Mouse (Mus musculus) heart, embryonic 13.5 days (tissue): Measurements from ENCODE around the gene Ism1. TPM values are rescaled to one million over a fixed set of nuclear protein-coding genes. Genes with fewer than 3 reads are reported as not detected.

Experiments used
- ATAC-seq: fragments of 200-750 bp; cut with Nextera tagmentation; 2 replicates; pipeline ENCODE4 v1.8.0; 2017; ENCODE audit warnings: moderate TSS enrichment; ENCODE audit not compliant: insufficient number of reproducible peaks, low FRiP score, low TSS enrichment; ENCODE audit errors: extremely low read depth
- H3K27ac ChIP-seq: fragments of 300-500 bp; sonication (generic); replicated peaks from 2 replicates; pipeline ENCODE4 v1.5.1; 2015; ENCODE audit warnings: moderate library complexity, mild to moderate bottlenecking, inconsistent platforms
- H3K27me3 ChIP-seq: fragments of 300-500 bp; sonication (generic); replicated peaks from 2 replicates; pipeline ENCODE4 v1.6.1; 2015; ENCODE audit warnings: mild to moderate bottlenecking, inconsistent platforms
- H3K36me3 ChIP-seq: fragments of 300-500 bp; sonication (generic); 2 replicates; pipeline ENCODE4 v1.6.1; 2015; ENCODE audit warnings: mild to moderate bottlenecking, inconsistent platforms
- H3K4me1 ChIP-seq: fragments of 300-500 bp; sonication (generic); 2 replicates; pipeline ENCODE4 v1.6.1; 2015; ENCODE audit warnings: inconsistent platforms
- H3K4me2 ChIP-seq: fragments of 300-500 bp; sonication (generic); 2 replicates; pipeline ENCODE4 v1.6.1; 2015; ENCODE audit warnings: inconsistent platforms, mild to moderate bottlenecking, moderate library complexity
- H3K4me3 ChIP-seq: fragments of 300-500 bp; sonication (generic); 2 replicates; pipeline ENCODE4 v1.5.1; 2015; ENCODE audit warnings: moderate library complexity, mild to moderate bottlenecking, inconsistent platforms
- H3K9ac ChIP-seq: fragments of 300-500 bp; sonication (generic); 2 replicates; pipeline ENCODE4 v1.6.1; 2015; ENCODE audit warnings: inconsistent platforms, mild to moderate bottlenecking, moderate library complexity
- H3K9me3 ChIP-seq: fragments of 300-500 bp; sonication (generic); 2 replicates; pipeline ENCODE4 v1.6.1; 2016; ENCODE audit warnings: inconsistent platforms
- WGBS: fragments of 180-500 bp; shearing (Covaris S2); methylation state at CpG from one replicate; pipeline ENCODE4 v1.1.7; 2015; ENCODE audit warnings: mixed read lengths; 5-methylcytosine and 5-hydroxymethylcytosine counted together
- polyA plus RNA-seq: library from polyadenylated mRNA; unstranded; fragments of >200 nt; fragmentation: Nextera tagmentation; extraction: Ambion mirVana; gene quantifications from 2 replicates; pipeline ENCODE4 v1.2.1, GENCODE M21; 2015

Gene Ism1
- polyA plus RNA-seq, 1 experiment from 2014 or later: 0.86 TPM

DNA sequence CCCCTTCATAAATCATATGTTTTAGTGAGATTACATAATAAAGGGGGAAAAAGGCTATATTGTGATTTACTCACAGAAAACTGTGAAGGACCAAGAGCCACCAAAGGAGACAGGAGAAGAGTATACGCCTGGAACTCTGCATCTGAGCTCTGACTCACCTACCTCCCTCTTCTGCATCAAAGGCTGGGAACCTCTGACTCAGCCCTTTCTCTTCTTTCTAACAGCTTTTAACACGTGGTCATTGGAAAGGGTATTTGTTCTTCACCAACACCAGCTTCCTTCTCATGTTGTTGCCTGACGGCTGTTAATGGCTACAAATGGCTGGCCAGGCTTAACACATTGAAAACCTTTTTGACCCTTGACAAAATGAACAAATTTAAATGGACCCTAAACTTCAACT is 36.2 kb downstream of the Ism1 start:
- H3K4me3 ChIP-seq: no peak overlapping the region
- H3K27ac ChIP-seq: no peak overlapping the region
- no peak for ATAC-seq
- H3K9me3 ChIP-seq: no peaks in the 10 kb centered on the region
- H3K27me3 ChIP-seq: no peaks in the 10 kb centered on the region
- H3K36me3 ChIP-seq: no peaks in the 10 kb centered on the region
- H3K4me2 ChIP-seq: no peak overlapping the region
- 64% methylated on average over 3 of the region's 3 CpGs for WGBS
- H3K4me1 ChIP-seq: peaks cover 8% of the 10 kb centered on the region
- no peak overlapping the region for H3K9ac ChIP-seq

DNA sequence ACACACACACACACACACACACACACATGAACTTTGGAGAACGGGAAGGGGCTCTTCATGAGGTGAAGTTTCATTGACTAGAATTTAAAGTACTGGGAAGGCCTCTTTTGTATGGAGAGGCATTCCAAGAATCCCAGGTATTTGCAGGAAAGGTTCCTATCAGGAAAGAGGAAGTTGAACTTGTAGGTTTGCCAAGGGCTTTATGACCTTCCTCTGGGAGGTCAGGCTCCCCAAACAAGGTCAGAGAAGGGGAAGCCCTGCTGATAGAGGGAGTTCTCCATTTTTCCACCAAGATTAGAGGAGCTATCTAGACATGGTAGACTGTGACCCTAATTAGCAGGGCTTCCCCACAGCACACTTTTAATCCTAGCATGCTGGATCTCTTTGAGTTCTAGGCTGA is 39.8 kb downstream of the Ism1 start:
- H3K4me1 ChIP-seq: peaks cover 8% of the 10 kb centered on the region
- H3K4me2 ChIP-seq: no peak overlapping the region
- no peak overlapping the region for H3K9ac ChIP-seq
- ATAC-seq: no peak
- no peak overlapping the region for H3K27ac ChIP-seq
- no peak overlapping the region for H3K4me3 ChIP-seq
- no peaks in the 10 kb centered on the region for H3K36me3 ChIP-seq
- no peaks in the 10 kb centered on the region for H3K27me3 ChIP-seq
- WGBS: 33% methylated on average over 1 of the region's 1 CpGs
- no peaks in the 10 kb centered on the region for H3K9me3 ChIP-seq

DNA sequence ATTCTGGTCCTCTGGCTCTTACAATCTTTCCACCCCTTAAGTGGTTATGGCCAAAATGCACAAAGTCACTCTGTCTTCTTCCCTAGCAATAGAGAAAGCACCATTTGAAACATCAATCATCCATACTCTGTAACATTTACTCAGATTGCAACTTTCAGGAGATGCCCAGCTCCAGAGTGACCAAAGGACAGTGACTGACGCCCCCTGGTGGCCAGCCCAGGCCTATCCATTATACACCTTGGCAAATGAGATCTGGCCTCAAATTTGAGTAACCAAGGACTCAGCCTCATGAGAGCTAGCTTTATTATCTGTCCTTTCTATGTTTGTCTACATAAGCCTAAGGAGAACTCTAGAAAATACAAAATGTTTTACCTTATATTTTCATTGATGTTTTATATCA is 44.7 kb downstream of the Ism1 start:
- H3K4me1 ChIP-seq: peaks cover 10% of the 10 kb centered on the region
- no peaks in the 10 kb centered on the region for H3K27me3 ChIP-seq
- H3K4me2 ChIP-seq: no peak overlapping the region
- no peak overlapping the region for H3K9ac ChIP-seq
- WGBS: 0% methylated on average over 1 of the region's 1 CpGs
- no peak overlapping the region for H3K27ac ChIP-seq
- no peak for ATAC-seq
- no peaks in the 10 kb centered on the region for H3K9me3 ChIP-seq
- H3K4me3 ChIP-seq: no peak overlapping the region
- H3K36me3 ChIP-seq: no peaks in the 10 kb centered on the region

DNA sequence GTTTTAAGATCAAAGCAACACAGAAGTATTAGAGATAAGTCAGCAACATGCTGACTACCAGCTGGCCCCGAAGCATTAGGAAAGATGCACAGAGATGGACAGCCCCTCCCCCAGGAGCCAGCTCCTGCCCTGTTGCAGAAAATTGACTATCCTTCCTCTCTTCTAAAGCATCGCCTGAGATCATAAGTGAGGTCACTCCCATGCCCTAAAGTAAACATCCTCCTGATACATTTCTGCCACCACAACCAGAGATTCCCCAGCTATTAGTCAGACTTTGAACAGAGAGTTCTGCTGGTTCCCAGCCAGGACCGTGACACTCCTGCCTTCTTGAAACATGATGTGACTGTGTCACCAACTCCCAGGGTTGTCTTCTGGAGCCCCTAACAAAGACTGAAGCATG is 45.3 kb downstream of the Ism1 start:
- Histone ChIP-seq H3K27me3 (no peaks in the 10 kb centered on the region), H3K4me1 (peaks cover 6% of the 10 kb centered on the region), H3K4me3 (no peak overlapping the region), H3K9ac (no peak overlapping the region), H3K27ac (no peak overlapping the region), H3K4me2 (no peak overlapping the region), H3K9me3 (no peaks in the 10 kb centered on the region), H3K36me3 (no peaks in the 10 kb centered on the region)
- no peak for ATAC-seq
- 11% methylated on average over 3 of the region's 3 CpGs for WGBS

DNA sequence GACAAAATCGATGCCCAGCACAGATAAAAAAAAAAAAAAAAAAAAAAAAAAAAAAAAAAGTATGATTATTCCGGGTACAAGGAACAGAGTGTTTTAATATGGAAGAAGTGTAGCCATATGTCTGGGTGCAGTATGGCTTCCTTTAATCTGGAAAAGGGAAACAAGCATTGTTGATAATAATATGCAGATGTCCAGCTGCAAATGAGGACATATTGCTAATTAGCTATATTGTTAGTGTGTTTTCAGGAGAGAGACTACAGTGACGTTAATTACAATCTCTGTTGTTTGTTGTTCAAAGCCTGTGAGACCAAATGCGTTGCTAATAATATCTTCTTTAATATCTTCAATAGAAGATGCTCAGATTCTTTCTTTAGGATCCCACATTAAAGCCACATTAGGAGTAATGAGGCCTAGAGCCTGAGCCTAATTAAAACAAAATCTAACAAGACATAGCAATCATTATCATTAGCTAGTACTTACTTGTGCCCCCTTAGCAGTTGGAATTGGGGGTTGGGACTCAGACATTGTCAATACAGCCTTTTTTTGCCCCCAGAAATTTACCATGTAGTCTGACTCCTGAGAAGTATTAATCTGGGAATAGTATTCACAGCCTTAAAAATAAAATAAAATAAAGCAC is 46.3 kb downstream of the Ism1 start:
- Histone ChIP-seq H3K27me3 (no peaks in the 10 kb centered on the region), H3K4me1 (peaks cover 6% of the 10 kb centered on the region), H3K4me3 (no peak overlapping the region), H3K36me3 (no peaks in the 10 kb centered on the region), H3K4me2 (no peak overlapping the region), H3K27ac (no peak overlapping the region), H3K9me3 (no peaks in the 10 kb centered on the region), H3K9ac (no peak overlapping the region)
- 67% methylated on average over 4 of the region's 4 CpGs for WGBS
- no peak for ATAC-seq

GRCm38 (mm10) chr2:139725328-139725727 is 47.4 kb downstream of the Ism1 start:
- no peaks in the 10 kb centered on the region for H3K36me3 ChIP-seq
- no peaks in the 10 kb centered on the region for H3K27me3 ChIP-seq
- no peak for ATAC-seq
- no peak overlapping the region for H3K4me2 ChIP-seq
- H3K27ac ChIP-seq: no peak overlapping the region
- no peak overlapping the region for H3K4me3 ChIP-seq
- H3K9ac ChIP-seq: no peak overlapping the region
- no peaks in the 10 kb centered on the region for H3K9me3 ChIP-seq
- H3K4me1 ChIP-seq: peaks cover 6% of the 10 kb centered on the region
- WGBS: 65% methylated on average over 3 of the region's 3 CpGs

GRCm38 (mm10) chr2:139728060-139728459 is 50.1 kb downstream of the Ism1 start:
- Histone ChIP-seq H3K4me1 (peaks cover 6% of the 10 kb centered on the region), H3K9me3 (no peaks in the 10 kb centered on the region), H3K36me3 (no peaks in the 10 kb centered on the region), H3K4me3 (no peak overlapping the region), H3K9ac (no peak overlapping the region), H3K4me2 (no peak overlapping the region), H3K27ac (no peak overlapping the region), H3K27me3 (no peaks in the 10 kb centered on the region)
- WGBS: 68% methylated on average over 2 of the region's 2 CpGs
- no peak for ATAC-seq

- Histone ChIP-seq H3K9me3 (no peaks in the 10 kb centered on the region), H3K4me2 (no peak overlapping the region), H3K4me1 (no peaks in the 10 kb centered on the region), H3K4me3 (no peak overlapping the region), H3K27me3 (no peaks in the 10 kb centered on the region), H3K9ac (no peak overlapping the region), H3K36me3 (no peaks in the 10 kb centered on the region), H3K27ac (no peak overlapping the region)
- no peak for ATAC-seq
- 66% methylated on average over 5 of the region's 5 CpGs for WGBS
These were observed 51.4 kb downstream of the Ism1 start for GRCm38 (mm10) chr2:139729377-139729776.

GRCm38 (mm10) chr2:139742381-139742780 is 64.4 kb downstream of the Ism1 start:
- ATAC-seq: no peak
- no peaks in the 10 kb centered on the region for H3K9me3 ChIP-seq
- WGBS: 70% methylated on average over 1 of the region's 1 CpGs
- no peaks in the 10 kb centered on the region for H3K27me3 ChIP-seq
- no peaks in the 10 kb centered on the region for H3K4me1 ChIP-seq
- H3K36me3 ChIP-seq: no peaks in the 10 kb centered on the region
- no peak overlapping the region for H3K4me3 ChIP-seq
- H3K4me2 ChIP-seq: no peak overlapping the region
- no peak overlapping the region for H3K27ac ChIP-seq
- no peak overlapping the region for H3K9ac ChIP-seq

- no peak for ATAC-seq
- Histone ChIP-seq H3K36me3 (no peaks in the 10 kb centered on the region), H3K27me3 (no peaks in the 10 kb centered on the region), H3K27ac (no peak overlapping the region), H3K4me3 (no peak overlapping the region), H3K4me2 (no peak overlapping the region), H3K9me3 (no peaks in the 10 kb centered on the region), H3K4me1 (no peaks in the 10 kb centered on the region), H3K9ac (no peak overlapping the region)
- 73% methylated on average over 8 of the region's 8 CpGs for WGBS
These were observed 79.0 kb downstream of the Ism1 start for GRCm38 (mm10) chr2:139757021-139757420.

DNA sequence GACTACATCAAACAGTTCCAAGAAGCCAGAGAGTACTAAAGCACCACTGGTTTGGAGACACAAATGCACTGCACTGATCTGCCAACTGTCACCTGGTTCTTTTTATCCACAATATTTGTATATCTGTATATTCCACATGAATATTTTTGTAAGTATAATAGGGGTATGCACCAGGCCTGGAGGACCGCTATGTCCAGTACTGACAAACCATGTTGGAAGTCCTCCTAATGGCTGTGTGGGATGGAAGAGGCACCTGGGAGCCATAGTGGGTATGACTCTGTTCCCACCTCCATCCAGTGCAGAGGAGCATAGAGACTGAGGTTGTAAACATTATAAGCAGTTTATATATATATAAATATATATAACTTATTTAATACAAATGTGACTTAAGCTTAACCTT is 79.5 kb downstream of the Ism1 start:
- Histone ChIP-seq H3K9me3 (no peaks in the 10 kb centered on the region), H3K36me3 (no peaks in the 10 kb centered on the region), H3K4me2 (no peak overlapping the region), H3K4me1 (no peaks in the 10 kb centered on the region), H3K4me3 (no peak overlapping the region), H3K27ac (no peak overlapping the region), H3K27me3 (no peaks in the 10 kb centered on the region), H3K9ac (no peak overlapping the region)
- WGBS: 97% methylated on average over 1 of the region's 1 CpGs
- no peak; the same call in 1 of the 2 replicates for ATAC-seq

- H3K36me3 ChIP-seq: no peaks in the 10 kb centered on the region
- no peak overlapping the region for H3K9ac ChIP-seq
- no peaks in the 10 kb centered on the region for H3K27me3 ChIP-seq
- H3K4me1 ChIP-seq: no peaks in the 10 kb centered on the region
- H3K4me2 ChIP-seq: no peak overlapping the region
- no peaks in the 10 kb centered on the region for H3K9me3 ChIP-seq
- no peak for ATAC-seq
- 50% methylated on average over 5 of the region's 5 CpGs for WGBS
- H3K4me3 ChIP-seq: no peak overlapping the region
- H3K27ac ChIP-seq: no peak overlapping the region
These were observed 86.4 kb downstream of the Ism1 start for GRCm38 (mm10) chr2:139764355-139764754.
